8 mouse cellular contexts compared by ENCODE assay signal in the genomic region with DNA sequence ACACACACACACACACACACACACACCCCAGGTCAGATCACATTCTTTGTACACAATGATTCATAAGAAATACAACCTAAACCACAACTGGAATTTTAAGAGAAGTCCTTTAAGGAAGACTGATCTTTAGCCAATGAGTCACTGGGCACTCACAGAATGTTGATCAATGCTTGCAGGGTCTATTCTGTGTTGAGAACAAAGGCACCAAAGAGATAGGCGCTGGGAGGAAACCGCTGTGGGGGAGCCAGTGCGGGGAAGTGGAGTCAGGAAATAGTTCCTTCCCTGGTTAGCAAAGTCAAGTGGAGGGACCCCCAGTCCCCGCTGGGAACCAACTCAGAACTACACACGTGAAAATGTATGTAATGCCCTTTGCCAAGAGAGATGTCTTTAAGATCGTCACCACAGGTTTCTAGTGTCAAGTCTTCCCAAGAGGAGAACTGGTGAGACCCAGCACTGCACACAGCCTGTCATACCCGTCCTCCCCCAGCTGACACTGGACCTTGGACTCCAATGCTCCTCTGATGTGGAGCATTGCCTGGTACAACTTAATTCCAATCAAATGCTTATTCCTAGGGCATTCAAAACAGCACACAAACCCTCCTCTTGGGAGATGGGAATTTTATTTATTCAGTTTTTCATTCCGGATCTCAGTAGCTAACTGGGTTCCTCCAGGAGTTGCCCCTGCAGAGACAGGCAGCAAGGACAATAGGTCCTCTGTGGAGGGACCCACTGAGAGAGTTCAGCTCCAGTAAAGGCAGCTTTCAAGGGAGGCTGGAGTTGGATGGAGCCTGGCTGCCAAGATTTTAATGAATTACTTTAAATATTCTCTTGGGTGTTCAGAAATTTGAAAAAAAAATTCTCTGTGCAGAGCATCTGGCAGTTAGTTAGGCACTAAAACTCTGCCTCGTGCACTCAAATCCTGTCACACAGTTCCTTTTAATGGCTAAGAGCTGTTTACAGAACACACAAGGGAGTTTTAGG. TPM values are rescaled to one million over a fixed set of nuclear protein-coding genes. Genes with fewer than 3 reads are reported as not detected.
DNase-seq lines count a peak whose midpoint lies in the region; ATAC-seq lines count a peak whose summit lies in the region.

No protein-coding gene starts in this region.

- H3K9me3 ChIP-seq in kidney, embryonic 14.5 days (ENCODE audit: control insufficient read depth, low read length), result no peaks in the 10 kb centered on the region
- peaks cover 6% of the 10 kb centered on the region; the same call in 1 of the 2 replicates for H3K9me3 ChIP-seq in hindbrain, embryonic 10.5 days
- peaks cover 7% of the 10 kb centered on the region; the same call in 1 of the 2 replicates for H3K9me3 ChIP-seq in midbrain, embryonic 14.5 days (ENCODE audit: control insufficient read depth, low read length)

- H3K4me1 ChIP-seq in kidney, embryonic 14.5 days (ENCODE audit: control insufficient read depth, insufficient read depth, low read length), result no peaks in the 10 kb centered on the region; the same call in 1 of the 2 replicates
- H3K4me1 ChIP-seq in hindbrain, embryonic 10.5 days (replicated peaks), result peaks cover 32% of the 10 kb centered on the region
- peaks cover 9% of the 10 kb centered on the region for H3K4me1 ChIP-seq in midbrain, embryonic 14.5 days (ENCODE audit: control insufficient read depth, insufficient read depth, low read length)

- DNase-seq in kidney, postnatal 14 days, result no peak
- peak; percentile 32 for DNase-seq in hindbrain, embryonic 10.5 days (ENCODE audit: low spot score)
- peak; percentile 46 for DNase-seq in midbrain, embryonic 14.5 days
- DNase-seq in adrenal gland, adult 18-20 months (ENCODE audit: low spot score in 2 of 2), result no peak
- DNase-seq in adrenal gland, postnatal 10 days, result no peak

- H3K4me2 ChIP-seq in kidney, embryonic 14.5 days (replicated peaks; ENCODE audit: low read depth, low read length), result no peak overlapping the region
- no peak overlapping the region for H3K4me2 ChIP-seq in midbrain, embryonic 14.5 days (ENCODE audit: low read length)

- no peaks in the 10 kb centered on the region for H3K27me3 ChIP-seq in kidney, embryonic 14.5 days (ENCODE audit: control insufficient read depth, insufficient read depth, low read length)
- H3K27me3 ChIP-seq in hindbrain, embryonic 10.5 days (ENCODE audit: insufficient read depth, poor library complexity, severe bottlenecking), result peaks cover 3% of the 10 kb centered on the region
- H3K27me3 ChIP-seq in midbrain, embryonic 14.5 days (ENCODE audit: control insufficient read depth, insufficient read depth, low read length), result no peaks in the 10 kb centered on the region

- no peak overlapping the region; the same call in 1 of the 2 replicates for H3K27ac ChIP-seq in kidney, embryonic 14.5 days (ENCODE audit: low read depth, low read length)
- peak overlapping the region; percentile 83 for H3K27ac ChIP-seq in hindbrain, embryonic 10.5 days
- H3K27ac ChIP-seq in midbrain, embryonic 14.5 days (replicated peaks; ENCODE audit: low read depth, low read length), result no peak overlapping the region

- no peak overlapping the region for H3K4me3 ChIP-seq in kidney, embryonic 14.5 days (ENCODE audit: low read length)
- H3K4me3 ChIP-seq in hindbrain, embryonic 10.5 days, result 0 out of 2 replicates have a peak overlapping the region, but pooled peaks have one; percentile 18
- H3K4me3 ChIP-seq in midbrain, embryonic 14.5 days (replicated peaks; ENCODE audit: low read depth, low read length), result no peak overlapping the region

- WGBS in kidney, embryonic 14.5 days, result 44% methylated on average over 9 of the region's 9 CpGs
- 20% methylated on average over 9 of the region's 9 CpGs for WGBS in hindbrain, embryonic 10.5 days
- 23% methylated on average over 9 of the region's 9 CpGs for WGBS in midbrain, embryonic 14.5 days

- H3K9ac ChIP-seq in kidney, embryonic 14.5 days (ENCODE audit: low read depth, low read length), result no peak overlapping the region
- H3K9ac ChIP-seq in midbrain, embryonic 14.5 days (replicated peaks; ENCODE audit: low read length), result no peak overlapping the region

- H3K36me3 ChIP-seq in kidney, embryonic 14.5 days (ENCODE audit: control insufficient read depth, insufficient read depth, low read length), result no peaks in the 10 kb centered on the region
- H3K36me3 ChIP-seq in hindbrain, embryonic 10.5 days, result no peaks in the 10 kb centered on the region
- no peaks in the 10 kb centered on the region for H3K36me3 ChIP-seq in midbrain, embryonic 14.5 days (ENCODE audit: control insufficient read depth, insufficient read depth, low read length)

- ATAC-seq in kidney, embryonic 14.5 days (ENCODE audit: low FRiP score, low TSS enrichment), result peak; percentile 33; the same call in 1 of the 2 replicates
- ATAC-seq in common myeloid progenitor, adult 5-6 weeks (replicated peaks; ENCODE audit: low read depth, poor library complexity, severe bottlenecking), result 0 out of 2 replicates have a peak, but pooled peaks have one; percentile 29
- ATAC-seq in midbrain, embryonic 14.5 days (ENCODE audit: low FRiP score, low TSS enrichment), result no peak
- ATAC-seq in erythroid progenitor cell, adult 5-6 weeks (replicated peaks; ENCODE audit: low FRiP score, poor library complexity, severe bottlenecking), result no peak

RNA-seq across cellular contexts. Expression of a gene that starts 10.6 kb away (rescaled TPM):
- polyA plus RNA-seq in kidney, embryonic 14.5 days (2014; fragmentation: Nextera tagmentation; extraction: Ambion mirVana), result 1.2 and 1.5 TPM in 2 replicates
- total RNA-seq in common myeloid progenitor, adult 5-6 weeks (2017), result 3.6 and 9.3 TPM in 2 replicates
- polyA plus RNA-seq in hindbrain, embryonic 10.5 days (2016; fragmentation: Nextera tagmentation; extraction: Ambion mirVana), result 1.8 and 2.0 TPM in 2 replicates
- polyA plus RNA-seq in midbrain, embryonic 14.5 days (2014; fragmentation: Nextera tagmentation; extraction: Ambion mirVana), result 9.1 and 9.2 TPM in 2 replicates
- total RNA-seq in adrenal gland, adult 18-20 months (2021), result 1 to 10 TPM; 5.0 TPM
- total RNA-seq in adrenal gland, postnatal 10 days (2021), result 1 to 10 TPM; 4.9 to 6.7 TPM
- 3.2 and 7.5 TPM in 2 replicates for total RNA-seq in erythroid progenitor cell, adult 5-6 weeks (2015; ENCODE audit: low replicate concordance)
- total RNA-seq in erythroid progenitor cell, adult 5-6 weeks (2017; ENCODE audit: low replicate concordance), result 2.3 and 3.9 TPM in 2 replicates

Comparison
In these comparisons a context has a peak if more than half of its experiments do, and no peak if none do; other contexts are left out.
1. ATAC-seq: peak in kidney, embryonic 14.5 days (single experiment) and common myeloid progenitor, adult 5-6 weeks (single experiment); none in midbrain, embryonic 14.5 days (single experiment) and erythroid progenitor cell, adult 5-6 weeks (single experiment).
2. DNase-seq: peak in hindbrain, embryonic 10.5 days (single experiment) and midbrain, embryonic 14.5 days (single experiment); none in kidney, postnatal 14 days (single experiment), adrenal gland, adult 18-20 months (0 of 2) and adrenal gland, postnatal 10 days (single experiment).